16 mouse cellular contexts compared by ENCODE assay signal in genomic region chr12:117444247-117444989, GRCm38 (mm10).
"Had no signal": no experiment of that assay in that cellular context is flagged by ENCODE, and none has a peak within 500 bp of the region (broad histone marks: within the 10 kb centered on the region; RNA-seq: fewer than 3 reads in every experiment).

No protein-coding gene starts in this region.

- H3K36me3 ChIP-seq: kidney, embryonic 15.5 days; limb, embryonic 15.5 days; liver, embryonic 12.5 days; midbrain, embryonic 13.5 days; neural tube, embryonic 12.5 days had no signal

- H3K27ac ChIP-seq: kidney, embryonic 15.5 days; left cerebral cortex, adult 2 months; limb, embryonic 15.5 days; liver, embryonic 12.5 days; midbrain, embryonic 13.5 days; neural tube, embryonic 12.5 days; stomach, postnatal 0 days had no signal

- H3K27me3 ChIP-seq: kidney, embryonic 15.5 days; limb, embryonic 15.5 days; liver, embryonic 12.5 days; midbrain, embryonic 13.5 days; neural tube, embryonic 12.5 days had no signal

- H3K4me3 ChIP-seq: kidney, embryonic 15.5 days; left cerebral cortex, adult 2 months; limb, embryonic 15.5 days; liver, embryonic 12.5 days; midbrain, embryonic 13.5 days; myocyte; neural tube, embryonic 12.5 days had no signal

- ATAC-seq: liver, embryonic 12.5 days; midbrain, embryonic 13.5 days had no signal

- DNase-seq: kidney, adult 2 months; kidney, postnatal 14 days; lung, embryonic 14.5 days; lung, postnatal 10 days; lung, postnatal 4 days; retina, postnatal 1 day; right cerebral cortex, postnatal 4 days; spleen, adult 18-20 months had no signal
